Mouse (Mus musculus): ENCODE measurements at regions not wholly inside any gene's neighbourhood (a gene's known extent, or its start where the extent isn't known, plus 50 kb on each side); places are given as distances from the start of the nearest gene placed in this dataset.
"Not testable (repeated sequence)": the region's sequence is repeated elsewhere in the genome, so short reads cannot be mapped to it uniquely, and the experiment has no call there.

DNA sequence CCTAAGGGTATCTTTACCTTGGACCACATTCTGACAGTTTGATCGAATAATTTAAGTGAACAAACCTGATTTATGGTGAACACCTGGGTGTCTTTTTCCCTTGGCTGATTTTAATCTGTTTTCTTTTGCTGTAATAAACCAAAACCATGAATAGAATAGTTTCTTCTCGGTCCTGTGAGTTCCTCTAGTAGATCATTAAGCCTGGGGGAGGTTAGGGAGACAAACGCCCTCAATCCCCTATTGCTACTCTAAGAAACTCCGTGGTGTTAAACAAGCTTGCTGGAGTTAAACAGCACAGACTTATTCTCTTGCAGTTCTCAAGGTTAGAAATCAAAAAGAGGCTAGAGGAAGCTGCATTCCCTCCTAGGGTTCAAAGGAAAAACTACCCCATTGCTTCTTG, 249.5 kb upstream of the Sfrp2 start:
- 0 out of 2 replicates have a peak overlapping the region, but pooled peaks have one; percentile 15 for H3K27ac ChIP-seq
- peaks cover 14% of the 10 kb centered on the region; the same call in 1 of the 2 replicates for H3K4me1 ChIP-seq
- no peaks in the 10 kb centered on the region for H3K27me3 ChIP-seq
- 19% methylated on average over 4 of the region's 4 CpGs for WGBS
- no peaks in the 10 kb centered on the region for H3K36me3 ChIP-seq
- no peaks in the 10 kb centered on the region for H3K9me3 ChIP-seq (replicated peaks)
- no peak overlapping the region for H3K9ac ChIP-seq
- no peak overlapping the region for H3K4me2 ChIP-seq
- peak; percentile 66; the same call in 1 of the 2 replicates for ATAC-seq (replicated peaks; ENCODE audit: low FRiP score)
- no peak overlapping the region for H3K4me3 ChIP-seq (replicated peaks)

DNA sequence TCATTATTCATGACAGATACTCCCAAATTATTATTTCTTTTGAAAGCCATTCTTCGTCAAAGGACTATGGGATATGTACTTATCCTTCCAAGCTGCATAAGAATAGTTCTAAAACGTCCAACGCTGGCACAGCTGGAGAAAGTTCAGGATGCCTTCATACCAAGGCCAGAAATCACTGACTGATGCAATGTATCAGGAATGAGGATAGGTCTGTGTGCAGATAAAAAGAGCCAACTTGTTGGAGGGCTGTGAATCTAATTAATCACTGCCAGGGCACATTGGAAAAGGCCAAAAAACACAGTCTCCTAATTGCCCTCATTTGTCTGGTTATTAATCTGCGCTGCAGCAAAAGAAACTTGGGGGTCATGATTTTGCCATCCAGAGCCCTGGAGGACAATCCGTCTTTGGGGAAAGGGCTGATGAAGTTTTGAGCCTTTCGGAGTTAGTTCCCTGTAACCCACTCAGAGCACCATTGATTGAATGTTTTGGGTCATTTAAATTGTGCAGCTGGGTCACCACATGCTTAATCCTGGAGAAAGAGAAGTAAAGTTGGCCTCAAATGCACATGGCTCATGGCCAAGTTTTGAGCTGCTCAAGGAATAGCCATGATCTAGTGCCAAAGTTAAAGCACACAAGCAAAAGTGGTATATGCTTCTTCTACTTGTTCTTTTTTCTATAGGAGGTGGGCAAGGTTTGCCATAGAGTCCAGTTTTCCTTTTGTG, 248.0 kb upstream of the Sfrp2 start:
- Histone ChIP-seq H3K27me3 (no peaks in the 10 kb centered on the region), H3K27ac (no peak overlapping the region), H3K9ac (no peak overlapping the region), H3K4me3 (replicated peaks) (no peak overlapping the region), H3K4me2 (no peak overlapping the region), H3K9me3 (replicated peaks) (no peaks in the 10 kb centered on the region), H3K4me1 (peaks cover 14% of the 10 kb centered on the region; the same call in 1 of the 2 replicates), H3K36me3 (no peaks in the 10 kb centered on the region)
- 57% methylated on average over 6 of the region's 6 CpGs for WGBS
- no peak for ATAC-seq (replicated peaks; ENCODE audit: low FRiP score)

DNA sequence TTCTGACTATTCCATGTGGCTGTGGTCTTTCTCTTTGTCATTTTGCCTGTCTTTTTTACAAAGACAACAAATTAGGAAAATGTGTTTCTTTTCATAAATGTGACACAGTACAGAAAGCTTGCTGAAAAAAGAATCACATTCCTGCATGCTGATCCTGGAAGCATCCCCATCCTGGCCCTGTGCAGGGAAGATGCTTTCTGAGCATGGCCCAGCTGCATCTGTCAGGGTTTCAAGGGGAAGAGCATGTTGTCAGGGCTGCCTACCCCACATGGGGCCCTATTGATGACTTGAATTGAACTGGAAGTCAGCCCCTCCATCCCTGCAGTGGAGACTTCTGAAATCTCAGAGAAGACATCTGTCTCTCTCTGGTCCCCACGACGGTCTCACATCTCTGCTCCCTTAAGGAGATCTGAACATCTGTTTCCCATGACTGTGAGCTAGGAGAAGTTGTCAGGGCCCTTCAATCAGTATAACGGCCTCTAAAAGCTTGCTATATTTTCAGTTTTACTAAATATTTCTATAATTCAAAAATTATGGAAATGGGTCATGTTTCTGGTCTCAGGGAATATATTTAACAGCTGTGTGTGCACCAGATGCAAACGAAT, 235.8 kb upstream of the Sfrp2 start:
- no peaks in the 10 kb centered on the region for H3K4me1 ChIP-seq

DNA sequence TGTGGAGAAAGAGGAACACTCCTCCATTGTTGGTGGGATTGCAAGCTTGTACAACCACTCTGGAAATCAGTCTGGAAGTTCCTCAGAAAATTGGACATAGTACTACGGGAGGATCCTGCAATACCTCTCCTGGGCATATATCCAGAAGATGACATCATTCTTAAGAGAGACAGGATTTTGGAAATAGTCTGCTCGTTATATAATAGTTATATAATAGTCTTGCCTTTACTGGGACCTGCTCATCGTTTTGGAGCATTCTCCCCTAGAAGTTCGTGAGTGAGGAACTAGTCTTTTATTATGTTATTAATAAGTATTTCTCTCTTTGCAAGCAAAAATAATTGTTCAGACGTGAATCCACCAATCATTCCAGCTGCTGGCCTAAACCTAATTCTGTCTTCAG, 229.5 kb upstream of the Sfrp2 start:
- H3K4me1 ChIP-seq; ATAC-seq (replicated peaks; ENCODE audit: low FRiP score); H3K9me3 ChIP-seq (replicated peaks); H3K27me3 ChIP-seq; H3K36me3 ChIP-seq; H3K4me3 ChIP-seq (replicated peaks); H3K9ac ChIP-seq; H3K4me2 ChIP-seq: not testable (repeated sequence)
- H3K27ac ChIP-seq, result peak overlapping the region; percentile 58; the same call in 1 of the 2 replicates
- 60% methylated on average over 5 of the region's 5 CpGs for whole genome bisulfite sequencing

More for the DNA sequence above, 235.8 kb upstream of the Sfrp2 start:
- 73% methylated on average over 4 of the region's 4 CpGs for WGBS
- Histone ChIP-seq H3K36me3 (no peaks in the 10 kb centered on the region), H3K27me3 (no peaks in the 10 kb centered on the region), H3K27ac (no peak overlapping the region), H3K9ac (no peak overlapping the region), H3K4me3 (replicated peaks) (no peak overlapping the region), H3K4me2 (no peak overlapping the region), H3K9me3 (replicated peaks) (no peaks in the 10 kb centered on the region)
- no peak for ATAC-seq (replicated peaks; ENCODE audit: low FRiP score)

DNA sequence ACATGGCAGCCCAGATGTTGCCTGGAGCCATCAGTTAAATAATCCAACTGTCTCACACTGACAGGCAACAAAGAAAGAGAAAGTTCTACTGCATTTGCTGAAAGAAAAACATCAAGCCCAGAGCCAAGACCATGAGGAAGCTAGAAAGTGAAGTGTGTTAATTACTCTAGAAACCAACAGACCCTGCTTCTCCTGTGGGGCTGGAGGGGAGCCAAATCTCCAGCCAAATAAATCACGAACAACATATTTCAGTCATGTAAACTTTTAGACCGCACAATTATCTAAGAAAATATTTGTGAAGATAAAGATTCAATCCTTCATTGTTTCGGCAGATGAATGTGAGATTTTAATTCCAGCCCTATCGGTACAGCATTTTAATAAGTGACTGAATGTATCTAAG, 228.9 kb upstream of the Sfrp2 start:
- 53% methylated on average over 4 of the region's 4 CpGs for WGBS
- ATAC-seq (replicated peaks; ENCODE audit: low FRiP score), result no peak
- Histone ChIP-seq H3K4me2 (0 out of 2 replicates have a peak overlapping the region, but pooled peaks have one; percentile 3), H3K9ac (no peak overlapping the region), H3K36me3 (no peaks in the 10 kb centered on the region), H3K4me1 (0 out of 2 replicates have a peak, but pooled peaks cover 10% of the 10 kb centered on the region), H3K27ac (peak overlapping the region; percentile 58; the same call in 1 of the 2 replicates), H3K27me3 (no peaks in the 10 kb centered on the region), H3K9me3 (replicated peaks) (no peaks in the 10 kb centered on the region), H3K4me3 (replicated peaks) (no peak overlapping the region)

DNA sequence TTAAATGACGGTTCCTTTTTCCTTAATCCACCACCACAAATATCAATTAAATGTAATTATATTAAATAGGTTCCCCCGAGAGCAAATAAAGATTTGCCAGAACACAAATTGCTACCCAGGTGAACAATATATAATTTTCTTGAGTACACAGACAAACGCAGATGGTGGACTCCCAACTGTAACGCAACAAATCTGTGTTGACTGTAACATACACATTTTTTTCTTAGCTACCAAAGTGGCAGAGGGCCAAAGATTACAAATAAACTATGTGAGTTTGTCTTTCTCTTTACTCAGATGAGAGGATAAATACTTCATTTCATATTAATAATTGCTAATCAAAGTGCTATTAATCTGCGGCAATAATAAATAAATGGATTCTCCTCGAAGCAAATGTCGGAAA, 228.4 kb upstream of the Sfrp2 start:
- no peaks in the 10 kb centered on the region for H3K36me3 ChIP-seq
- ATAC-seq (replicated peaks; ENCODE audit: low FRiP score), result no peak

DNA sequence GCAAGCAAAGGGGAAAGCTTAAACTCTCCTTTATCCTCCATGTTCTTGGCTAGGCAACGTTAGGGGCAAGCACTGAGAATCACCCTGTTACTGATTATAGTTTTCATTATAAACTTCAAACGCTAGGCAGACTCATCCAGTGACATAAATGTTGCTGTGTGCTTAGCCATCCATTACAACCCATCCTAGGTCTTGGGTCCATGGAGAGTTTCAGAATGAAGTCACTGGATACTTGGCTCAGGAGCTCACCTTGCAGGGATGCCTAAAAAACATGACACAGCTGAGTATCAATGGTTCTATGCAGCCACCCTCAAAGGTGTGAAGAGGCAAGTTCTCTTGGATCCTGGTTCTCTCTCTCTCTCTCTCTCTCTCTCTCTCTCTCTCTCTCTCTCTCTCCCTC, 227.2 kb upstream of the Sfrp2 start:
- Histone ChIP-seq H3K9ac (no peak overlapping the region), H3K4me3 (replicated peaks) (no peak overlapping the region), H3K4me2 (no peak overlapping the region), H3K9me3 (replicated peaks) (no peaks in the 10 kb centered on the region), H3K36me3 (no peaks in the 10 kb centered on the region), H3K4me1 (0 out of 2 replicates have a peak, but pooled peaks cover 10% of the 10 kb centered on the region), H3K27ac (no peak overlapping the region), H3K27me3 (no peaks in the 10 kb centered on the region)
- 40% methylated on average over 2 of the region's 2 CpGs for WGBS
- ATAC-seq (replicated peaks; ENCODE audit: low FRiP score), result no peak

More for the DNA sequence above, 228.4 kb upstream of the Sfrp2 start:
- no peak overlapping the region for H3K27ac ChIP-seq
- WGBS, result 58% methylated on average over 7 of the region's 7 CpGs
- no peak overlapping the region for H3K9ac ChIP-seq
- no peak overlapping the region for H3K4me3 ChIP-seq (replicated peaks)
- no peaks in the 10 kb centered on the region for H3K27me3 ChIP-seq
- H3K4me2 ChIP-seq, result 0 out of 2 replicates have a peak overlapping the region, but pooled peaks have one; percentile 7
- no peaks in the 10 kb centered on the region for H3K9me3 ChIP-seq (replicated peaks)
- H3K4me1 ChIP-seq, result 0 out of 2 replicates have a peak, but pooled peaks cover 10% of the 10 kb centered on the region

DNA sequence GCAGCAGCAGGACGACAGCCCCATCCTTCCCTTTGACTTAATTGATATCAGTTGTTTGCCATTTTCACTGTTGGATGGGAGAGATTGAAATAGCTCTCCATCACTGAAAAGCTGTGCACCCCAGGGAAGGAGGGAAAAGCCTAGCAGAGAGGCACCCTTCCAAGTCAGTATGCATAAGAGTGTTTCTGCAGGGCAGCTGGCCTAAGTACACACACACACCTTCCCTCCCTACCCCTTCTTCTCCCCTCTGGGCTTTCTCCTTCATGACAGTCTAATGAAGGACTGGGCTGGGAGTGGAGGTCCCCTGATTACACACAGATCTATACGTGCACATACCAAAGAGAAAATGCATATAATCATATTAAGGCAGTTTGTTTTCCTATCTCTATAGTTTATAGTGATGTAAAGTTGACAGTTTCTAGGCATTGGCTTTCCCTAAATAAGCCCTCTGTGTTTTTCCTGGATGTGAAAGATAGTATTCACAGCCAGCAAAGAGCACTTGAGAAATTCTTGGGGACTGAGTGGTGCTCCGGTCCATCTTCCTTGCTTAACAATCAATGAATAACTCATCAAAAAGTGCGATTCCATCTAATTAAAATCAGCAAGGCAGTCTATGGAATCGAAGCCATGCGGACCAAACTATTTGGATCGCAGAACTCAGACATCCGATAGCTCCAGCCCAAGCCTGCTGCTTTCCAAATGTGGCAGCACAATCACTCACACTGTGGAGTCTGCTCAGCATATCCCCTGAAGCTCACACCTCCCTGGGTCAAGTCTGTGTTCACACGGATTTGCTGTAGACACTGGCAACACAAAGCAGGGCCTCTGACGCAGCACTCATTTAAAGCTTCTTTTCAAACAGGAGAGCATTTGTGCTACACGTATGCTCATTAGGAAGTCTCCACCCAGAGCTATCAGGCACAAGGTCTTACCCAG, 224.9 kb upstream of the Sfrp2 start:
- WGBS, result 62% methylated on average over 11 of the region's 11 CpGs
- no peak for ATAC-seq (replicated peaks; ENCODE audit: low FRiP score)
- no peak overlapping the region; the same call in 1 of the 2 replicates for H3K27ac ChIP-seq

DNA sequence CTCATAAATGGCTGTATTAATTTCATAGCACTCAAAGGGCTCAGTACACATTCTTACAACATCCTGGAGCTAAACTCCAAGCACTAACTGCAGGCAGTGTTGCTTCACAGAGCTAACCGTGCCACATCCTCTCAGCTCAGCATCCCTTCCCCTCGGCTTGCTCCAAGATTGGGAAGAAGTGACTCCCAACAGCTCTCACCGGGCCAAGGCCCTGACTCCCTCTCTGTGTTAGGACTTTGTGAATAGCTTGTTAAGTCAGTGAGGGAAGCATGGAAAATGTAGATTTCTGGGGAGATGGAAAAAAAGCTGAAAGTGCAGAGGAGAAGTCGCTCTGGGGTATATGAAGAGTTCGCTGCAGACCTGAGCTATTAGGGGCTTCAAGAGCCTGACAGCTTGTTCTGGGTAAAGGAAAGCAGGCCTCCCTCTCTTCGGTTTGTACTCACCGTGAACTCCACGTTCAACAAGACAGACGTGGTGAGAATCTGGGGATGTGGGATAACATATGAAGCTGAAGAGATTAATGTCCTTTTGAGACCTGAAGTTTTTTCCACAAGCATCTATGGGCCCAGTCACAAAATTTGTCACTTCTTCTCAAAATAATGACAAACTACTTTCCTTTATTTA, 213.5 kb upstream of the Sfrp2 start:
- 77% methylated on average over 9 of the region's 9 CpGs for WGBS
- no peaks in the 10 kb centered on the region for H3K36me3 ChIP-seq
- H3K9me3 ChIP-seq (replicated peaks), result no peaks in the 10 kb centered on the region
- no peak overlapping the region for H3K4me2 ChIP-seq
- no peak for ATAC-seq (replicated peaks; ENCODE audit: low FRiP score)
- no peak overlapping the region for H3K27ac ChIP-seq
- no peak overlapping the region for H3K4me3 ChIP-seq (replicated peaks)
- H3K4me1 ChIP-seq, result peaks cover 6% of the 10 kb centered on the region; the same call in 1 of the 2 replicates
- no peak overlapping the region for H3K9ac ChIP-seq
- no peaks in the 10 kb centered on the region for H3K27me3 ChIP-seq

More for the DNA sequence above, 224.9 kb upstream of the Sfrp2 start:
- Histone ChIP-seq H3K9ac (no peak overlapping the region), H3K27me3 (no peaks in the 10 kb centered on the region), H3K4me2 (no peak overlapping the region), H3K36me3 (no peaks in the 10 kb centered on the region), H3K4me1 (0 out of 2 replicates have a peak, but pooled peaks cover 10% of the 10 kb centered on the region), H3K9me3 (replicated peaks) (no peaks in the 10 kb centered on the region), H3K4me3 (replicated peaks) (no peak overlapping the region)

DNA sequence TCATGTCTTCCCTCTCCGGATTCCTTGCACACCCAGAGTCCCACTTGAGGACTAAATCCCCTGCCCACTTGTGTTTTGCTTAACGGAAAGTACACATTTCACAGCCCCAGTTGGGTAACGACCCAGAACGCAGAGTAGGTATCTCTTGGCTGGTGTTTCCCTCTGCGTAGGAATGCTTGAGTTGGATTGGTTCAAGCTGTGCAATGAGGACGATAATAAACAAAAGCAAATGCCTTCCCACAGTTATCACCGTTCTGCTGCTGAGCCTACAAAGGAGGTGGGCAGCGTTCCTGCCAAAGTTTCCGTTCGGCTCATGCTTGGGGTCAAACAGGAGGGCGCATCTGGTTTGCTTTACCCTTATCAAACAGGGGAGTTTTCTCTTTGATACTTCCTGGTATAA, 212.3 kb upstream of the Sfrp2 start:
- 53% methylated on average over 11 of the region's 11 CpGs for WGBS
- no peak overlapping the region for H3K27ac ChIP-seq
- H3K36me3 ChIP-seq, result no peaks in the 10 kb centered on the region
- peaks cover 6% of the 10 kb centered on the region; the same call in 1 of the 2 replicates for H3K4me1 ChIP-seq
- no peaks in the 10 kb centered on the region for H3K27me3 ChIP-seq
- no peak overlapping the region for H3K4me2 ChIP-seq
- no peak overlapping the region for H3K4me3 ChIP-seq (replicated peaks)
- no peaks in the 10 kb centered on the region for H3K9me3 ChIP-seq (replicated peaks)
- 0 out of 2 replicates have a peak, but pooled peaks have one; percentile 36 for ATAC-seq (replicated peaks; ENCODE audit: low FRiP score)
- no peak overlapping the region for H3K9ac ChIP-seq

DNA sequence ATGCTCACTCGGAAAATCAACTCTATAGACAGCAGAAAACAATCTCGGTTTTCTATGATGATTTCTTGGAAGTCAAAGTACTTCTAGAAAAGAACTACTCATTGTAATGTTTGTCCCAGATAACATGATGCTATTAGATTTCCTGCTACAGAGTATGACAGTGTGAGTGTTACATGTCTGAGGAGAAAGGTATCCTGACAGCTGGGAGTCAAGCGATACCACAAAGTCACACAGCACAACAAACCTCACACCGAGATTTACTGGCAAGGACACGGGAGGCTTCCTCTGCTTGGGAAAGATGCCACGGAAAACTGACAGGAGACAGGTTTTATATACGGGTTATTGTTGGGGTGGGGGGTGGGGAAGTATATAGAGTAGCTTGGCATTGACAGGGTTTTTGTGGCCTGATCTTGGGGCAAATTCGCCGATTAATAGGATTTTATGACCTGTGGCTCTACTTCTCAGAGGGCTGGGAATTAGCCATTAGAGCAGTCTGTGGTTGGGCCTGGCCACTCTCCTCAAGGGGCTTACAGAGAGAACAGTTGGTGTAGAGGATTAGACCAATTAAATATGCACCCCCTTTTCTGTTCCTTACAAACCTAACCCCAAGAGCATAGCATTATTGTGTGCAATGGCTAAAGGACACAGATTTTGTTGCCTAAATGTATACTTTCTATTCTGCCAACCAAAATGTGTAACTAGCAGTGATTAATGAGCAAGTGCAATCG, 209.2 kb upstream of the Sfrp2 start:
- Histone ChIP-seq H3K4me2 (no peak overlapping the region), H3K27ac (no peak overlapping the region), H3K36me3 (no peaks in the 10 kb centered on the region), H3K4me3 (replicated peaks) (no peak overlapping the region), H3K4me1 (peaks cover 7% of the 10 kb centered on the region), H3K27me3 (no peaks in the 10 kb centered on the region), H3K9me3 (replicated peaks) (no peaks in the 10 kb centered on the region), H3K9ac (no peak overlapping the region)
- WGBS, result 52% methylated on average over 10 of the region's 10 CpGs
- ATAC-seq (replicated peaks; ENCODE audit: low FRiP score), result no peak
